Mouse (Mus musculus): ENCODE data around the gene Zbtb7b. TPM values are rescaled to one million over a fixed set of nuclear protein-coding genes. Genes with fewer than 3 reads are reported as not detected.

Gene Zbtb7b
- total RNA-seq, 2 experiments from 2014 or later: 12.1 to 15.1 TPM

GRCm38 (mm10) chr3:89377831-89378230 lies 16.7 kb downstream of the Zbtb7b start:
- no peak for DNase-seq (ENCODE audit: low spot score in 2 of 2)

GRCm38 (mm10) chr3:89373581-89374231 lies 20.9 kb downstream of the Zbtb7b start:
- no peak for DNase-seq (ENCODE audit: low spot score in 2 of 2)

- DNase-seq (ENCODE audit: low spot score in 2 of 2): no peak
These were observed 27.2 kb downstream of the Zbtb7b start for GRCm38 (mm10) chr3:89367338-89367737.

- no peak for DNase-seq (ENCODE audit: low spot score in 2 of 2)
These were observed 28.8 kb downstream of the Zbtb7b start for GRCm38 (mm10) chr3:89365486-89366414.

GRCm38 (mm10) chr3:89365153-89365485 lies 29.5 kb downstream of the Zbtb7b start, which contains the start of gene Dcst1:
Gene Dcst1 (minus strand): TSS chr3:89365253.
- no peak for DNase-seq (ENCODE audit: low spot score in 2 of 2)

GRCm38 (mm10) chr3:89364631-89365030 lies 29.9 kb downstream of the Zbtb7b start:
- DNase-seq (ENCODE audit: low spot score in 2 of 2): no peak

- DNase-seq (ENCODE audit: low spot score in 2 of 2): no peak
These were observed 32.9 kb downstream of the Zbtb7b start, which contains the start of gene Dcst2 for GRCm38 (mm10) chr3:89361675-89362074. Gene Dcst2 (plus strand): TSS chr3:89361975.

GRCm38 (mm10) chr3:89360237-89360636 lies 34.3 kb downstream of the Zbtb7b start:
- no peak for DNase-seq (ENCODE audit: low spot score in 2 of 2)

- no peak for DNase-seq (ENCODE audit: low spot score in 2 of 2)
These were observed 34.9 kb downstream of the Zbtb7b start for GRCm38 (mm10) chr3:89359630-89360029.

- no peak for DNase-seq (ENCODE audit: low spot score in 2 of 2)
These were observed 38.5 kb downstream of the Zbtb7b start for GRCm38 (mm10) chr3:89356029-89356428.

- DNase-seq (ENCODE audit: low spot score in 2 of 2): no peak
These were observed 39.1 kb downstream of the Zbtb7b start for GRCm38 (mm10) chr3:89355512-89355902.

GRCm38 (mm10) chr3:89354816-89355511 lies 39.6 kb downstream of the Zbtb7b start:
- peak; percentile 81 to 86 for DNase-seq (ENCODE audit: low spot score in 2 of 2)

- no peak for DNase-seq (ENCODE audit: low spot score in 2 of 2)
These were observed 43.3 kb downstream of the Zbtb7b start for GRCm38 (mm10) chr3:89351271-89351670.

- DNase-seq (ENCODE audit: low spot score in 2 of 2): peak; percentile 87 to 91
These were observed 44.6 kb downstream of the Zbtb7b start, which contains the start of gene Adam15 for GRCm38 (mm10) chr3:89349869-89350501. Gene Adam15 (minus strand): TSS chr3:89349996.

GRCm38 (mm10) chr3:89348911-89349868 lies 45.4 kb downstream of the Zbtb7b start:
- DNase-seq (ENCODE audit: low spot score in 2 of 2): no peak

GRCm38 (mm10) chr3:89347916-89348315 lies 46.7 kb downstream of the Zbtb7b start:
- no peak for DNase-seq (ENCODE audit: low spot score in 2 of 2)

- DNase-seq (ENCODE audit: low spot score in 2 of 2): no peak
These were observed 47.6 kb downstream of the Zbtb7b start for GRCm38 (mm10) chr3:89346815-89347540.

GRCm38 (mm10) chr3:89343279-89343678 lies 51.3 kb downstream of the Zbtb7b start:
- DNase-seq (ENCODE audit: low spot score in 2 of 2): no peak

- DNase-seq (ENCODE audit: low spot score in 2 of 2): no peak
These were observed 52.8 kb downstream of the Zbtb7b start for GRCm38 (mm10) chr3:89341794-89342193.
